Mouse (Mus musculus) thymus, postnatal 14 days (tissue): ENCODE results near the gene Thg1l.

Experiments
- DNase-seq: peaks from one replicate; pipeline ENCODE4 v3.0.0; 2021

Thg1l gene

DNA sequence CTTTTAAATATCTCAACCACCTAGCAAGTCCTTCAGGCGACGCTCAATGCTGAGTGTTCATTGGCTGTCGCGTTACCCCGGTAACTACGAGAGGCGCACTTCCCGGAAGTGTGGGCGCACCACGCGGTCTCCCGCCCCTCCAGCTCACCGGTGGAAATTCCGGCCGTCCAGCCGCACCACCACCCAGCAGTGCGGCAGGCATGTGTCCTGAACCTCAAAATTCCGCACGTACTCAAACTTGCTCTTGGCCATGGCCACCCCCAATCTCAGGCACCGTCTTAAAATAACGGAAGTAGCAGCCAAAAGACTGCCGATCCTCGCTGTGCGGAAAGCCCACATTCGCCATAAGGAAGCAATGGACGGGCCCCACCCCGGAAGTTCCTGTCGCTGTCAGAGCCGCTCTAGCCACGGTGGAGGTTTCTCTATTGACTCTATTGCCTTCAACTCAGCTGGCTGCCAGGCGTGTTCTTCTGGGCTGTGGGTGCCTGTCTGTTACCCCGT lies at the start of gene Thg1l:
TSS of gene Thg1l (minus strand) at position 368 of the 501 bp plus-strand sequence.
- DNase-seq: peak; percentile 92

DNA sequence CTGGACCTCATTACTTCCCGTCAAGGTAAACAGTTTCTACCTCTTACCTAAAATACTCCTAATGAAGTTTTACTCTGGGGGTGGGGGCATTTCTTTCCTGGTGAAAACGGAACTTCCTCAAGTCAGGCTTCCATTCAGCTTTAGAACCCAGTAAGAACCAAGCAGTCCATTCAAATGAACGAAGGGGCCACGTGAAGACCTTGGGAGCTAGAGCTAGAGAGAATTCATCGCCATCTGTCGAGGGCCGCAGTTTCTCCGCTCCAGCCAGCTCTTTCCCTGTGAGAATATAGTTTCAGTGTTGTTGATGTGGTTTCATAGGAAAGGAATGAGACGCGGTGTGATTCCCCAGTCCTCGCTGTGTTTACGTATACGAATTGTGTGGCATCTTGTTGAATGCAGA lies 36.8 kb upstream of the Thg1l start:
- DNase-seq: no peak

DNA sequence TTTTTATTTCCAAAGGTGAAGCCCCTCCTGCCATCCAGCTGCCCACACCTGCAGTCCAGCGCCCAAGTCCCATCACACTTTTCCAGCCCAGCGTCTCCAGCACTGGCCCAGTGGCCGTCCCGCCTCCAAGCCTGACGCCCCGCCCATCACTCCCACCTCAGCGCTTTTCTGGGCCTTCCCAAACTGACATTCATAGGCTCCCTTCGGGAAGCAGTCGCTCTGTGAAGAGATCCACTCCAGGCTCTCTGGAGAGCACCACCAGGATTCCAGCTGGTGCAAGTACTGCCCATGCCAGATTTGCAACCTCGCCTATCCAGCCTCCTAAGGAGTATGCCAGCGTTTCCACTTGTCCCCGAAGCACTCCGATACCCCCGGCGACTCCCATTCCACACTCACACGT lies 36.3 kb upstream of the Thg1l start:
- DNase-seq: no peak

DNA sequence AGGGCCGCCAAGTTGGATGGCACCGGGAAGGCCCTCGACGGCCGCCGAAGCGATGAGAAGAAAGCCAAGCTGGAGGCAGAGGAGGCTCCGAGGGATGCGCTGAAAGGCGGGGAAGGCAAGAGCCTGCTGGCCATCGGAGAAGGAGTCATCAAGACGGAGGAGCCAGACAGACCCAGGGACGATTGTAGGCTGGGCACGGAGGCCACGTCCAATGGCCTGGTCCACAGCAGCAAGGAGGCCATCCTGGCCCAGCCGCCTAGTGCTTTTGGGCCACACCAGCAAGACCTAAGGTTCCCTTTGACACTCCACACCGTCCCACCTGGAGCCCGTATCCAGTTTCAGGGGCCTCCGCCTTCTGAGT lies 25.6 kb upstream of the Thg1l start:
- DNase-seq: no peak

DNA sequence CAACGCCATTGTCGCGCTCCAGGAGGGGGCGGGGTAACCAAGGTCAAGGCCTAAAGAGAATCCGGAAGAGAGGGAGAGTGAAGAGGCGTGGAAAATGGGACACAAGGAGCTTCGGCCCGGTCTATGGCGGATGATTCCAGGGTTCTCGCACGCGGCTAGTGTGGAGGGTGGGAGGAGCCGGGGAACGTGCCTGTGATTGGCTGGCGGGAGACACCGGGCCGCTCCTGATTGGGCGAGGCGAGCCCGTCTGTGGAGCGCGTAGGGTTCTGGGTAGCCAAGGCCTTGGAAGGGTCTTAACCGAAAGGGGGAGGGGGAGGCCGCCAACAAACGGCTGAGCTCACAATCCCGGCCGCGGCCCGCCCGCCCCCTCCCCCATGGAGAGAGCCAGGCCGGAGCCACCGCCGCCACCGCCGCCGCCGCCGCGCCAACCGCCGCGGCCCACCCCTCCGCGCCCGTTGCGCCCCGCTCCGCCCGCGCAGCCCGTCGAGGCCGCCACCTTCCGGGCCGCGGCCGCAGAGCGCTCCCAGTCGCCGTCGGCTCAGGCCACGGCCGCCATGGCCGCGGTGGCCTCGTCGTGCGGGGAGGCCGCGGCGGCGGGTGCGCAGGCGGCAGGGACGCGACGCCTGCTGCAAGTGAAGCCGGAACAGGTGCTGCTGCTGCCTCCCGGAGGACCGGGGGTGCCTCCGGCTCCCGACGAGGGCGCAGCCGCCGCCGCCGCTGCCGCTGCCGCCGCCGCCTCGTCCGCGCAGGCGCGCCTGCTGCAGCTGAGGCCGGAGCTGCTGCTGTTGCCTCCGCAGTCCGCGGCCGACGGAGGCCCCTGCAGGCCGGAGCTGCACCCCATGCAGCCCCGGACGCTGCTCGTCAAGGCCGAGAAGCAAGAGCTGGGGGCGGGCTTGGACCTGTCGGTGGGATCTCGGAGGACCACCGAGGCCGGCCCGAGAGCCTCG lies 24.9 kb upstream of the Thg1l start, which contains the start of gene Sox30:
TSS of gene Sox30 (plus strand) at position 365 of the 947 bp plus-strand sequence.
- peak; percentile 73 for DNase-seq

DNA sequence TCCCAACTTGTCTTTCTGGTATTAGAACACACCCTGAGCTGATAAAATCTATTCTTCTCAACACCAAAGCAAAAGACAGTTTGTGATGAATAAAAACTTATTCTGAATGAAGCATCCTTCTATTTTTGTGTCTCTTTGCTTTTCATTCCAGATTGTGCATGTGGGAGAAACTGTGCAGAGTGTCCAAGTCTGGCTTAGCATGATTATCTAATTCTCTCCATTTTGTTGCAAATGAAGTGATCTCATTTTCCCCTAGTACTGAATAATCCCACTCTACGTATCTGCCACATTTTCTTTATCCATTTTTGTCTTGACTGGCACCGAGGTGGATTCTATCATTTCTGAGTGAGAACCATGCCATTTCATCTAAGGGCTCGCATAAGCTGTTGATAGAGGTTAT lies 20.8 kb upstream of the Thg1l start:
- DNase-seq: no peak

DNA sequence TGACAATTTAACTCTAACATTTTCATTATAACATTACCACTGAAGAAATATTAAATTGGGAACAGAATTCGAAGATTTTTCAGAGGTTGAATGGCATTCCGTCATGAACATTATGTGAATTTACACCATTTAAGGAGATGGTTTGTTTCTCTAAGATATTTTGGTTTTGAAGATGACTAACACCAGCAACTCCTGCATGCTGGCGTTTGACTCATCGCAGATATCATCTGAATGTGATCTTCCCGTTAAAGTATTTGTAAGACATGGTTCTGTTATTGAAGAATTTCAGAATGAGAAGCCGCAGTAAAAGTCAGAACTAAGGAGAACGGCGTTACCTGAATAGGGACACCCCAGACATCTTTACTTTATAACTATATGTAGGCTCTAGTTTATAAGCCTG lies 19.2 kb upstream of the Thg1l start:
- no peak for DNase-seq

DNA sequence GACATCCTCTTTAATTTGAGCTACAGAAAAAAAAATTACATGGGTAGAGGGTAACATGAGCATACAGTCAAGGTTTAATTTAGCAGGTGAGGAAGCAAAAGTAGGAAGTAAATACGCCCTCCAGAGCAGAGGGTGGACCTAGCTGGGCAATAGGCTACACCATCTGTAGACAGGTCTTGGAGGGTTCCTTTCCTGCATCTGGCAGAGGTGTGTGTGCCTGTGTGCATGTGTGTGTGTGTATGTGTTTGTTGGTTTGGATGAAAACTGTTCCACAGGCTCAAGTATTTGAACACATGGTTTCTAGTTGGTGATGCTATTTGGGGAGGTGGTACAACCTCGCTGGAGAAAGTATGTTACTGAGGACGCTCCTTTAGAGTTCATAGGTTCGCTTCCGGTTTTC lies 18.3 kb upstream of the Thg1l start:
- no peak for DNase-seq

DNA sequence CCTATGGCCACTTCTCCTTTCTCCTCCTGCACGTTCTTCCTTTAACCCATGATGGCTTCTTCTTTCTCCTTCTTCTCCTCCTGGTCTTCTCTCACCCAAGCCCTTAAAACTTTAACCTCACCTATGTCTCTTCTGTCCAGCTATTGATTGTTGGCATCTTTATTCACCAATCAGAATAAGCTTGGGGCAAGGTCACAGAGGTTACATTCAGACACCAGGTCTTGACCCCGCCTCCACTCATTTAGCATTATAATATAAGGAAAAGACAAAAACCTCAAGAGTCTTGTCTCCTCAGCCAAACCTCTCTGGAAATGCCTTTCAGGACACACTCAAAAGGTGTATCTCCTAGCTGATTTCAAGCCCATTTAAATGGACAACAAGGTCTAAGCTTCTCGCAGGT lies 13.2 kb upstream of the Thg1l start:
- DNase-seq: no peak

DNA sequence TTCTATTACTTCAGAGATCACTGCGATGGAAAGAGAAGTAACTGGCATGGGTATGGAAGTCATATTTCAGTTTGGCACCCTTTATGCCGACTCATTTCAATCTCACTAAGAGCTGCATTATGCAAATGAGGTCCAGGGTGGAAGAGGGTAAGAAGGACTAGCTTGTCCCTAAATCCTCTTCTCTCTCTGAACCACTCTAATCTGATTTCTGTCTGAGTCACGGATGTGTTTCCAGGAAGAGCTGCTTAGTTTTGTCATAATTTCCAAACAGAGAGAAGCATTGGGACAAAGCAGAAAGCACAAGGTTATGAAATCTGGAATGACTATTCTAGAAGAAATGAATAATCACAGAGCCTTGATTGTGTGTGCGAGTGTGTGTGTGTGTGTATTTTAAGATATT lies 11.6 kb upstream of the Thg1l start:
- DNase-seq: no peak

DNA sequence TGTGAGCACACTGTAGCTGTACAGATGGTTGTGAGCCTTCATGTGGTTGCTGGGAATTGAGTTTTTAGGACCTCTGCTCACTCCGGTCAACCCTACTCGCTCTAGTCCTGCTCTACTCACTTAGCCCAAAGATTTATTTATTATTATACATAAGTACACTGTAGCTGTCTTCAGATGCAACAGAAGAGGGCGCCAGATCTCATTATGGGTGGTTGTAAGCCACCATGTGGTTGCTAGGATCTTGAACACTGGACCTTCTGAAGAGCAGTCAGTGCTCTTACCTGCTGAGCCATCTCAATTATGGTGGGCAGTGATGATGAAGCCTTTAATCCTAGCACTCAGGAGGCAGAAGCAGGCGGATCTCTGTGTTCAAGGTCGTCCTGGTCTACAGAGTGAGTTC lies 4.7 kb upstream of the Thg1l start:
- peak; percentile 36 for DNase-seq

DNA sequence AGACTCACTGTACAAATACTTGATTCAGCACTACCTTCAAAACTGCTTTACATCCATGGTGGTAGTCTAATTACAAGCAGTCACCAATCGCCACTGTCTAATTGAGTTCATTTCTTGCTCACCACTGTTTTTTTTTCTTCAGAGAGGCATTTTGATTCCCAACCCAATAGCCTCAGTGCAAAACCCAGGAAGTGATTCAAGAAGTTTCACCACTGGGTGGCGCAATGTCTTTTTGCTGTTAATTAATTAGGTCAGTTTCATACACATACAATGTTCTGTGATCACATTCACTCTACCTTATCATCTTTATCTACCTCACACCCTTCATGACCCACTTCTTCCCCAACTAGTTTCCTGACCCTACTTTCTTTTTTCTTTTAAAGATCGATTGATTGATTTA lies 4.3 kb upstream of the Thg1l start:
- no peak for DNase-seq

DNA sequence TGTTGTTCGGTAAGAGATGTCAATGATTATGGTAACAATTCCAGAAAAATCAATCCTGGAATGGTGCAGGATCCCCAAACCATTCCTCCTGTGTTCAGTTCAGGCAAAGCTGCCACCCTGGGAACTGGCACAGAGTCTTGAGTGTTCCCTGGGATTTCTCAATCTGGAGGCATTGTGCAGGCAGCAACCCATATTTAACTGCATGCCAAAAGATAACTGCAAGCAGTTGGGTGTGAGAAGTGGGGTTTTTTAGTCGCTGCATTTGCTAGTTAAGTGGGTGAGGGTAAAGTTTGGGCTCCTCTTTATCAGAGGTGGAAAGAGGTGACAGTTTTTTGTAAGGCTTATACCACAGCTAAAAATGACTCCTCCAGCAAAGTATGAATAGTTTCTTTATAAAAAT lies 7.8 kb downstream of the Thg1l start:
- DNase-seq: no peak

DNA sequence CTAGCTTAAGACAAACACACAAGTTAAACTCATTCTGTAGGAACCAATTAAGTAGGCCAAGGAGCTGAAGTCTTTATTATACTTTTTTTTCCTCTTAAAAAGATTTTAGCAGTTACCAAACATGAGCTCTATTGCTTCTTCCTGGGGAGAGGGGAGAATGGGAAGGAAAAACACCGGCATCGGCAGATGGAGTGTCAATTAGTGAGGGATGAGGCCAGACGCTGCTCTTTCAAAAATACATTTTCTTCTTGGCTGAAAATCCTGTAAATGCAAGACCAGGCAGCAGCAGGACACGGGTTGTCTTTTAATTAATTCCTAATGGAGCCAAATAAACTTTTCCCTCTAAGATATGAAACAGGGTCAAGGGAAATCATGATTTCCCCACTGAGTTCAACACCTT lies 8.5 kb downstream of the Thg1l start:
- DNase-seq: no peak

DNA sequence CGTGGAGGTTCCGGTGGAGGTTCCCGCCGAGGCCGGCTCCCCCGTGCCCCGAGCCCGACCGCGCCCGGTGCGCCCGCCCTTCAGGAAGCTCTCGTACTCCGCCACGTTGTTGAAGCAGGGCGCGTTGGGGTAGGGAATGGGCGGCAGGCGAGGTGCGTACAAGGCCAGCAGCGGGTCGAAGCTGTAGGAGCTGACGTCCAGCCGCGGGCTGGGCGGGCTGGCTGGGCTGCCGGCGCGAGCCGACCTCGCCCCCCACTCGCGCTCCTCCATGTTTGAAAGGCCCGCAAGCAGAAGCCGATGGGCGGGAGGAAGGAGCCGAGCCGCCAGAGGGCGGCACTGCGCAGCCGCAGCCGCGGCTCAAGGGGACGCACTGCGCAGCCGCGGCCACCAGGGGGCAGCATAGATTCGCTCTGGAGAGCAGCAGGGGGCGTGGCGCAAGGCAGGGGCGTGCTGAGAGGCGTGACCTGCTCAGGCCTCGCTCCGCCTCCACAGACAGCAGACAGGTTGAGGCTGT lies 10.6 kb downstream of the Thg1l start, which contains the start of gene Lsm11:
TSS of gene Lsm11 (minus strand) at position 293 of the 514 bp plus-strand sequence.
- peak; percentile 98 for DNase-seq

DNA sequence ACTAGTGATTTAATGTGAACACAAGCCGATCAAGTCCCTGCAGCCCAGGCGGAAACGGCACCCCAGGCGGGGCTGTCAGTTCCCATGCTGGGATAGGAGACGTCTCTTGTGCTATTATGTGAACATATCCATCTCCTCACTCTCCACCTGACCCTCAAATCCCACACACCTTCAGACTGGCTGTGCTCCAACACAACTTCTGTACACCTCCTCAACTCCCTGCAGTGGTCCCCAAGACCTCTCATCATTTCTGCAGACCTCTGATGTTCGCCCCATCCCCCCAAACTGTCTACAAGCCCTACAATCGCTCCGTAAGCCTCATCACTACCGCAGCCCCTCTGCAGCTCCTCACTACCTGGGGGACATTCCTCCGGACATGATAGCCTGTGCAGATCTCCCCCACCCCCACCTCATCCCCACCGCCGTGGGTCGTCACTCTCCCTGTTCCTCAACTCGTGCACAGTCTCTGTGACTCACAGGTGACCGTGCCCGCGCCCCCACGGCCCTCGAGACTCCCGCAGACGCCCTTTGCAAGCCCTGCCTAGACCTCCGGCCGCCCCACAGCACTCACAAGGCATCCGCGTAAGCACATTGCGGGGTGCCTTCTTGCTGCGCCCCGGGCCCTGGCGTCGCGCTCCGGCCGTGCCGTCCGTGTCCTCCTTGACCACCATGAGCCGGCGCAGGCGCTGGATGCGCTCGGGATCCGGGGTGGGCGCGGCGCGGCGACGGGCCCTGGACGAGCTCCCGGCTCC lies 11.2 kb downstream of the Thg1l start:
- DNase-seq: peak; percentile 50

DNA sequence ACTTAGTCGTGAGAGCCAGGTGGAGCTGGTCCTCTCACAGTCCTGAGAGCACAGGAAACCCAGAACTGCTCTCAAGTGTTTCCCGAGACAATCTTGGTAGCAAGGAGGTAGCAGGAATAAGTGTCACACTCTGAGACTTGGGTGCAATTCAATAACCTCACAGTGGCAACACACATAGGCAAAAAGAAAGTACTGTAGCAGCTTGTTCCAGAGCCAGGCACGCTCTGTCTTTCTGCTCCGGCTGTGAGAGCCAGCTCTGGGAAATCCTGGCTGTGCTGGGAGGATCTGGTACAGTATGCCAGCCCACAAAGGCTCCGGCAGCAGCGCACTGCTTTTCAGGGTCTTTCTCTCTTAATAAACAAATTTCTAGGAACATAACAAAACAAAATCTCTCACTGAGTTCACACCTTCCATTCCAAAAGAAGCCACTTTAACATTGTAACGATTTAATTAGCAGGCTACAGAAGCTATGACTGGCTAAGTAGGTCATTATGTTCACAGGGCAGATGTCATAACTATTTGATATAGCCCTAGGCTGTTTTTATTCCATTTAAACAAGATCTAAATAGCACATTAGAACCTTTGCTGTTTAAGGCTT lies 12.1 kb downstream of the Thg1l start:
- DNase-seq: no peak

DNA sequence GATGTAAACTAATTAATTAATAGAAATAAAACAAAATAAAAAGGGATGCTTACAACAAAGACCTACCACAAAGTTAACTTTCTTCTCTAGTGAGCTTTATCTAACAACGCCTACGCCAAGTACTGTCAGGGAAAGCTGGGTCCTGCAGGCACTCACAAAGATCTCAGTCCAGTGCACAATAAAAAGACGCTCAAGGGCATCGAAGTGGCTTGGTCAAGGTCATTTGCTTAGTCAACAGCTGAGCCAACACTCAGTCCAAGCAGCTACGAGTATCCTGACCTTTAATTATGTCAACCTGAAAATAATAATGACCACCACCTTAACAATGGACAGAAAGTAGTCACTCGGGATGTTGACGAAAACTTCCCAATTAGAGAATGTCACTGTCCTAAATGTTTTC lies 13.0 kb downstream of the Thg1l start:
- DNase-seq: no peak

DNA sequence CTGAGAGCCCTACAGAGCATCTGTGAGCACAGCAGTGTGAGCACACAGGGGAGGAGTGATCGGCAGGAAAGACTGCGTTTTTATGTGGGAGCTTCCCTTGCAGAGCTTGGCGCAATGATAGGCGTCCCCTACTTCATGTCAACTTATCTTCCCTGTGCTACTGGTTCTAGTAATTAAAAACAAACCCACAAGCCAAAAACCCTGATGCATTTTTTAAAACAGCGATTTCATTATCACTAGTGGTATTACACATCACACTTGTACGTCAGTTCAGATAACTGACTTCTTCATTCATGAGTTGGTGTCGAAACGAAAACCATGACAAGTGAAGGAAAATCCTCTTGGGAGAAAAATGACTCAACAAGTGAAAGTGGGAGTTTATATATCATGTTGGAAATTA lies 16.4 kb downstream of the Thg1l start:
- no peak for DNase-seq

DNA sequence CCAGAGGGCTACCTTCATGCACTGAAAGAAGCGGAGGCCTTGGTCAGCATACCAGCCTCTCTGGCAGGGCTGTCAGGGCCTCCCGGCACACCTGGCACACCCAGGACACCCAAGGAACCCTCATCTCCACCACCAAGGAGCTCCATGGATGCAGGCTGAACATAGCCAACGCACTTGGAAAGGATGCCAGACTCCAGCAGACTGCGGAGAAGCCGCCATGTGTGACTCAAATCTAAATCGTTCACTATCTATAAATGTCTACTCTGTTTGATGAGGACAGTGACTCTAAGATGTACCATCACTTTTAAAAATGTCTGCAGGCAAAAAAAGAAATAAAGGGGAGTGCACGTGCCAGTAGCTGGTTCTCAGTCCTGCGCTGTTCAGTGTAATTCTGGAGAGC lies 17.8 kb downstream of the Thg1l start:
- DNase-seq: no peak

DNA sequence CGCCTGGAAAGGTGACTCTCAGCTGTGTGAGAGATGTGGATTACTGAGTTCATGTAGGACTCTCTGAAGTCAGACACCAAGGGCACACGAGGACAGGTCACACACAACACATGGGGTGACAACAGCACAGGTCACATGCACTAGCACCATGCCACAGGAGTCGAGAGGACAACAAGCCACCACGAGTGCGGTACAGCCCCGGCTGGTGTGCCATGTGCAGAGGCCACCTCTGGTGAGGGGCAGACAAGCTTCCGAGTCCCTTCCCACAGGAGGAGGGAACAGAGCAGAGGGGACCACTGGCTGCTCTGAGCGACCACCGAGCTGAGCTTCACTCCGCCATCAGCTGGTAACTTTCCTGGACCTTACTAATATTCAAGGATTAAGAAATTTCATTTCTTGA lies 22.5 kb downstream of the Thg1l start:
- DNase-seq: no peak

DNA sequence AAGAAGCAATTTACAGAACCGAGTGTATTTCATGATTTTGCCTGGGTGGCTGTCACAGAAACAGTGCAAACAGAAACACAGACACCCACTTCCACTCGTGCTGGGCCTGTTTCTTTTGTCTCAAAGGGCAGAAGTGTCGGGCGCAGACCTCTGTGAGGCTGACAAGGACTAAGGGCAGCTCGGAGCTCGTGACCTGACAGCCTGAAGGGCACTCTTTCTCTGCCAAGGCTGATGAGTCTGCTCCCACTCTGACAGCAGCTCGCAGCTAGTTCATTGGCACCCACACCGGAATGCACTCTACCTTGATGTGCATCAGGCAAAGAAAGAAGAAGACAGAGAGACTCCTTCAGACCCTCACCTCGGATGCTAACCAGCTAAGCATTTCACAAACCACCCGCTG lies 25.8 kb downstream of the Thg1l start:
- no peak for DNase-seq

DNA sequence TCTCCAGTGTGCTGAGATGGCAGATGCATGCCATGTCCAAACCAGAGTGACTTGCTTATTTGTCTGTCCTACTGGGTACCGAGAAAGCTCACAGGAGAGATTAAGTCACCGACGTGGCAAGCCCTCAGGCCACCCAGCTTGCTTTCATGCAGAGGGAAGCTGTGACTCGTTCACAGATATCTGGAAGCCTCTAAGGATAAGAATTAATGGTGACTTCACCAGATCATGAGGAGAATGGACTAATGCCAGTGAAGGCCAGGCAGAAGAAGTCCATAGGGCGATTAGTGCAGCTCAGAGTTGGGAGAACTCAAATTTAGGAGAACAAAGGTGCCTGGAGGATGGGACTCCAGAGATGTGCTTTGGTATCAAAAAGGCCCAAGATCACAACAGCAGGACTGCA lies 27.8 kb downstream of the Thg1l start:
- no peak for DNase-seq
